Mouse (Mus musculus): ENCODE measurements around the gene Kifc5b. TPM values are rescaled to one million over a fixed set of nuclear protein-coding genes. Genes with fewer than 3 reads are reported as not detected.

The Kifc5b gene
- total RNA-seq, 2 experiments from 2014 or later, result 2.8 to 3.3 TPM

- H3K27ac ChIP-seq, result peak within 1 kb of the TSS; percentile 95
- no peak; the same call in 1 of the 2 replicates for TF ChIP-seq CTCF (conservative IDR thresholded peaks at IDR 0.05)
- H3K4me3 ChIP-seq, result peak within 1 kb of the TSS; percentile 93
- DNase-seq (ENCODE audit: low spot score in 2 of 2), result peak; percentile 94 to 95
Observed at GRCm38 (mm10) chr17:26932839-26933398, 16.0 kb downstream of the Kifc5b start, which contains the start of gene Phf1. Gene Phf1 (plus strand): TSS chr17:26933052.

GRCm38 (mm10) chr17:26933419-26933818 is 16.5 kb downstream of the Kifc5b start:
- no peak for DNase-seq (ENCODE audit: low spot score in 2 of 2)
- peak overlapping the region; percentile 95 for H3K27ac ChIP-seq
- TF ChIP-seq CTCF (conservative IDR thresholded peaks at IDR 0.05), result no peak
- peak overlapping the region; percentile 93 for H3K4me3 ChIP-seq

GRCm38 (mm10) chr17:26933885-26934827 is 17.3 kb downstream of the Kifc5b start:
- no peak for TF ChIP-seq CTCF (conservative IDR thresholded peaks at IDR 0.05)
- H3K4me3 ChIP-seq, result peak overlapping the region; percentile 93
- DNase-seq (ENCODE audit: low spot score in 2 of 2), result no peak
- peak overlapping the region; percentile 95 for H3K27ac ChIP-seq

- no peak overlapping the region for H3K4me3 ChIP-seq
- no peak overlapping the region for H3K27ac ChIP-seq
- no peak for DNase-seq (ENCODE audit: low spot score in 2 of 2)
- TF ChIP-seq CTCF (conservative IDR thresholded peaks at IDR 0.05), result no peak
Observed at GRCm38 (mm10) chr17:26935027-26935426, 18.1 kb downstream of the Kifc5b start.

GRCm38 (mm10) chr17:26936453-26936852 is 19.6 kb downstream of the Kifc5b start:
- Histone ChIP-seq H3K4me3 (no peak overlapping the region), H3K27ac (no peak overlapping the region)
- TF ChIP-seq CTCF (conservative IDR thresholded peaks at IDR 0.05), result no peak
- DNase-seq (ENCODE audit: low spot score in 2 of 2), result no peak

- no peak overlapping the region for H3K4me3 ChIP-seq
- H3K27ac ChIP-seq, result no peak overlapping the region
- DNase-seq (ENCODE audit: low spot score in 2 of 2), result no peak
- TF ChIP-seq CTCF (conservative IDR thresholded peaks at IDR 0.05), result no peak
Observed at GRCm38 (mm10) chr17:26936921-26937695, 20.2 kb downstream of the Kifc5b start.

- DNase-seq (ENCODE audit: low spot score in 2 of 2), result no peak
- Histone ChIP-seq H3K27ac (peak overlapping the region; percentile 91), H3K4me3 (peak overlapping the region; percentile 61)
- TF ChIP-seq CTCF (conservative IDR thresholded peaks at IDR 0.05), result no peak
Observed at GRCm38 (mm10) chr17:26937883-26938695, 21.2 kb downstream of the Kifc5b start.

GRCm38 (mm10) chr17:26938731-26939130 is 21.8 kb downstream of the Kifc5b start:
- no peak for DNase-seq (ENCODE audit: low spot score in 2 of 2)
- no peak for TF ChIP-seq CTCF (conservative IDR thresholded peaks at IDR 0.05)
- peak overlapping the region; percentile 61 for H3K4me3 ChIP-seq
- H3K27ac ChIP-seq, result peak overlapping the region; percentile 91

GRCm38 (mm10) chr17:26939178-26939972 is 22.5 kb downstream of the Kifc5b start, which contains the start of gene Cuta:
Gene Cuta (minus strand): TSS chr17:26939569.
- DNase-seq (ENCODE audit: low spot score in 2 of 2), result peak; percentile 99 to 100
- Histone ChIP-seq H3K4me3 (peak within 1 kb of the TSS; percentile 65), H3K27ac (peak within 1 kb of the TSS; percentile 99)
- TF ChIP-seq CTCF (conservative IDR thresholded peaks at IDR 0.05), result no peak

GRCm38 (mm10) chr17:26939973-26940300 is 23.0 kb downstream of the Kifc5b start:
- peak overlapping the region; percentile 61 for H3K4me3 ChIP-seq
- H3K27ac ChIP-seq, result peak overlapping the region; percentile 99
- TF ChIP-seq CTCF (conservative IDR thresholded peaks at IDR 0.05), result no peak
- DNase-seq (ENCODE audit: low spot score in 2 of 2), result no peak

- Histone ChIP-seq H3K4me3 (peak within 1 kb of the TSS; percentile 65), H3K27ac (peak within 1 kb of the TSS; percentile 99)
- TF ChIP-seq CTCF (conservative IDR thresholded peaks at IDR 0.05), result no peak
- peak in 1 of 2 experiments; percentile 58 for DNase-seq (ENCODE audit: low spot score in 2 of 2)
Observed at GRCm38 (mm10) chr17:26941031-26941789, 24.3 kb downstream of the Kifc5b start, which contains the start of gene Syngap1. Gene Syngap1 (plus strand): TSS chr17:26941253.
